Mouse (Mus musculus): Measurements from ENCODE around the gene Tuba1b. TPM values are rescaled to one million over a fixed set of nuclear protein-coding genes. Genes with fewer than 3 reads are reported as not detected.

The Tuba1b gene
- polyA plus RNA-seq (2014; fragmentation: Illumina TruSeq; extraction: RNeasy Lipid Tissue Mini Kit (QIAGEN cat#74804); ENCODE audit: low read depth, low replicate concordance) = 260 TPM

DNA sequence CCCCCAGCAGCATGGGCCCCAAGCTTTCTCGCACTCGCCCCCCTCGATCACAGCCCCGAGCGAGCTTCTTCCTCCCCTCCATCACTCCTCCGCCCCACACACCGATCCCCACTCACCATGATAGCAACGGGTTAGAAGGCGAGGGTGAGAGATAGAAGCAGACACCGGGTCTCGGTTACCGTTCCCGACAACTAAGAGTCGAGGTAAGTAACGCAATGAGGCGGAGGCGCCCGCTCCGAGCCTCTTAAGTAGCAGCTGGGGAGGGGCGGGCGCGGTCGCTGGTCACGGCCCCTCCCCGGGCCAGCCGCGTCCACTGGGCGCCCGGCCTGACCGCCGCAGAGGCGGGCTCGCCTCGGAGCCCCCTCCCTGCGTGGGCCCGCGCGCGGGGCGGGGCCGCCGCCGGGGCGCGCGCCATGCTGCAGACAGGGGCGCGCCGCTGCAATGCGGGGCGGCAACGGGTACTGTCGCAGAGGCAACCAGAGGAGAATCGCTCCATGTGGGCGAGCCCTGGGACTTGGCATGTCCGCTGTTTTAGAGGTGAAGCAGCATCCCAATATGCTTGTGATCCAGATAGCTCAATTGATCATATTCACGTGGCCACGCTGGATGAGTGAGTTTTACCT, at the start of gene Tuba1b:
TSS of gene Tuba1b (minus strand) at position 349 of the 623 bp plus-strand sequence.

GRCm38 (mm10) chr15:98953401-98954356, 19.3 kb upstream of the Tuba1b start, which contains the start of the genes Gm49450 and Tuba1a:
Gm49450 (minus strand) TSS chr15:98953551.
Tuba1a (minus strand) TSS chr15:98953703.

DNA sequence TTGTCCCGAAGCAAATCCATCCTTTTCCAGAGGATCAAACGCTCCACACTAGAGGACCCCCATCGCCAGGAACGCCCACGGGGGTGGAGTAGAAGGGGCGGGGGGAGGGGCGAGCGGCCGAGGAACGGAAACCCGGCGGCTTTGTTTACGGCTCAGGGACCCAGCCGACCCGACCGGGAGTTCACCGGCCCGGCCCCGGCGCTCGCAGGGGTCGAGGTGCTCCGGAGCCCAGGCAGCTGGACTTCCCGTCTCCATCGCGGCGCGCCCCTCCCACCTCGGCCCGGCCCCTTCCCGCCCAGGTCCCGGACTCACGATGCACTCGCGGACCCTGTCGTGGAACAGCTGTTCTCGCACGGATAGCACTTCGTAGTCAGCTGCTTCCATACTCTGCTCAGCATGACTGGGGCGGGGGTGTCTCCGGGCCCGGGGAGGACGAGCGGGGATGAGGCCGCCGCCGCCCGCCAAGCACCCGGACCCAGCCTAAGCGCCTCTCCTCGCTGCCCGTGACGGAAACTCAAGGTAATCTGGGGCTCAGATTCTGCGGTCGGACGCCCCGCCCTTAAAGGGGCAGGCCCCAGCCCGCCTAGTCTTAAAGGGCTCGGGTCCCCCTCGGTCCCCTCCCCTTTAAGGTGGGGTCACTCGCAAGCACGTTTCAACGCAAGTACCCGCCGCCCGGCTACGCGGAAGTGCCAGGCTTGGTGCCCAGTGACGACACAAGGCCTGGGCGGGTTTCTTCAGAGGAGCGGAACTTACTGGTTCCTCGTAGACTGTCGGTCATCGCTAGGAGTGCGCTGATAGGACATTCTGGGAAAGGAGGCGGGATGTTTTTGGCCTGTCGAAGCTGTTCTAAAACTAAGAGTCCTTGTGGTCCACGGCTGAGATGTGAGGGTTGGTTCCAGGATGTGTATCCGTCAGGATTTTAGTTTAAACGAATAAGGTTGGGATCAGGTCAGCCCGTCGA, 16.5 kb downstream of the Tuba1b start, which contains the start of gene Lmbr1l:
TSS of gene Lmbr1l (minus strand) at position 694 of the 961 bp plus-strand sequence.

DNA sequence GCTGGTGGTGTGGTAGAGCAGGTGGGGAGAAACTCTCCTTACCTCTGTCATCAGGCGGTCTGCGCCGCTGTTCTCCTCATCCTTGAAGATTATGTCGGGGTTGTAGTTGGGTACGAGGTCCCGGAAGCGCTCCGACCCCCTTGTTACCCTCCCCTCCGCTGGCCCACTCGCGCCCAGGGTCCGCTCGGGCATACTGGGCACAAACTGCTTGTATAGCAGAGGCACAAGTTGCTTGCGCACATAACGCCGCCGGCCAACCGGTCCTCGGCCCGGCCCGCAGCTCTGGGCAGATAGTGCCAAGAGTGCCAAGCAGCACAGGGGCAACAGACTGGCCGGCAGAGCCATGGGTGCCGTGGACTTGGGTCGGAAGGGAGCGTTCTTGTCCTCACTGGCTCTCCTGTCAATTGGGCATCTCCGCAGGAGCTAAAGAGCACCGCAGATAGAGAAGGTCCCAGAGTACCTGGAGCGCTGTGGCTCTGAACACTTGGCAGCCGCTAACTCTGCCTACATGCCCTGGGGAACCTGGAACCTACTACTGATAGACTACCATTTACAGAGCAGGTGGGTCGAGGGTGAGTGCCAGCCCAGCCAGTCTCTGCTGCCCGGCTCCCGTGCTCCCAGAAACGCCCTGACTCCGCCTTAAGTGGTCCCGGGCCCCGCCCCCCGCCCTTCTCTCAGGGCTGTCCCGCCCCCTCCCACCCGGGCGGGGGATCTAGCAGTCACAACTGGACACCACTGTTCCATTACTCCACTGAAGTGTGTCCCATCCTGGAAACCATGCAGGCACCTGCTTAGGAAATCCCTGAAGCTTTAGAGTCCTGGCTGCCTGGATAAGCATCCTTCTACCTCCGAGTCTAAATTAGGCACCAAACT, 36.2 kb downstream of the Tuba1b start, which contains the start of gene Dhh:
TSS of gene Dhh (minus strand) at position 613 of the 873 bp plus-strand sequence.

GRCm38 (mm10) chr15:98893940-98894745, 40.2 kb downstream of the Tuba1b start, which contains the start of gene Rhebl1:
Rhebl1 (minus strand) TSS chr15:98894540.

Other genes with a start within 250 kb of the Tuba1b start
- 1.0 TPM for gene Ccdc65, start 226.4 kb downstream of the Tuba1b start, polyA plus RNA-seq (2014; fragmentation: Illumina TruSeq; extraction: RNeasy Lipid Tissue Mini Kit (QIAGEN cat#74804); ENCODE audit: low read depth, low replicate concordance)
- gene Fkbp11, start 206.4 kb downstream of the Tuba1b start, polyA plus RNA-seq (2014; fragmentation: Illumina TruSeq; extraction: RNeasy Lipid Tissue Mini Kit (QIAGEN cat#74804); ENCODE audit: low read depth, low replicate concordance) = 4.5 TPM
- 16.7 TPM for gene Arf3, start 171.4 kb downstream of the Tuba1b start, polyA plus RNA-seq (2014; fragmentation: Illumina TruSeq; extraction: RNeasy Lipid Tissue Mini Kit (QIAGEN cat#74804); ENCODE audit: low read depth, low replicate concordance)
- gene Wnt10b, start 156.4 kb downstream of the Tuba1b start, polyA plus RNA-seq (2014; fragmentation: Illumina TruSeq; extraction: RNeasy Lipid Tissue Mini Kit (QIAGEN cat#74804); ENCODE audit: low read depth, low replicate concordance) = 0.26 TPM
- gene Wnt1, start 144.7 kb downstream of the Tuba1b start, polyA plus RNA-seq (2014; fragmentation: Illumina TruSeq; extraction: RNeasy Lipid Tissue Mini Kit (QIAGEN cat#74804); ENCODE audit: low read depth, low replicate concordance) = not detected
- 0.24 TPM for gene Ddn, start 125.1 kb downstream of the Tuba1b start, polyA plus RNA-seq (2014; fragmentation: Illumina TruSeq; extraction: RNeasy Lipid Tissue Mini Kit (QIAGEN cat#74804); ENCODE audit: low read depth, low replicate concordance)
- gene Prkag1, start 103.0 kb downstream of the Tuba1b start, polyA plus RNA-seq (2014; fragmentation: Illumina TruSeq; extraction: RNeasy Lipid Tissue Mini Kit (QIAGEN cat#74804); ENCODE audit: low read depth, low replicate concordance) = 136 TPM
- gene Kmt2d, start 63.4 kb downstream of the Tuba1b start, polyA plus RNA-seq (2014; fragmentation: Illumina TruSeq; extraction: RNeasy Lipid Tissue Mini Kit (QIAGEN cat#74804); ENCODE audit: low read depth, low replicate concordance) = 24.0 TPM
- gene Rhebl1, start 40.0 kb downstream of the Tuba1b start, polyA plus RNA-seq (2014; fragmentation: Illumina TruSeq; extraction: RNeasy Lipid Tissue Mini Kit (QIAGEN cat#74804); ENCODE audit: low read depth, low replicate concordance) = 2.2 TPM
- 0.63 TPM for gene Dhh, start 36.0 kb downstream of the Tuba1b start, polyA plus RNA-seq (2014; fragmentation: Illumina TruSeq; extraction: RNeasy Lipid Tissue Mini Kit (QIAGEN cat#74804); ENCODE audit: low read depth, low replicate concordance)
- gene Lmbr1l, start 16.3 kb downstream of the Tuba1b start, polyA plus RNA-seq (2014; fragmentation: Illumina TruSeq; extraction: RNeasy Lipid Tissue Mini Kit (QIAGEN cat#74804); ENCODE audit: low read depth, low replicate concordance) = 13.2 TPM
- gene Gm49450, start 19.0 kb upstream of the Tuba1b start, polyA plus RNA-seq (2014; fragmentation: Illumina TruSeq; extraction: RNeasy Lipid Tissue Mini Kit (QIAGEN cat#74804); ENCODE audit: low read depth, low replicate concordance) = not detected
- 126 TPM for gene Tuba1a, start 19.1 kb upstream of the Tuba1b start, polyA plus RNA-seq (2014; fragmentation: Illumina TruSeq; extraction: RNeasy Lipid Tissue Mini Kit (QIAGEN cat#74804); ENCODE audit: low read depth, low replicate concordance)
- gene Tuba1c, start 95.3 kb upstream of the Tuba1b start, polyA plus RNA-seq (2014; fragmentation: Illumina TruSeq; extraction: RNeasy Lipid Tissue Mini Kit (QIAGEN cat#74804); ENCODE audit: low read depth, low replicate concordance) = 41.6 TPM
- 0.76 TPM for gene Prph, start 120.6 kb upstream of the Tuba1b start, polyA plus RNA-seq (2014; fragmentation: Illumina TruSeq; extraction: RNeasy Lipid Tissue Mini Kit (QIAGEN cat#74804); ENCODE audit: low read depth, low replicate concordance)
- not detected for gene Troap, start 140.0 kb upstream of the Tuba1b start, polyA plus RNA-seq (2014; fragmentation: Illumina TruSeq; extraction: RNeasy Lipid Tissue Mini Kit (QIAGEN cat#74804); ENCODE audit: low read depth, low replicate concordance)
- not detected for gene C1ql4, start 153.3 kb upstream of the Tuba1b start, polyA plus RNA-seq (2014; fragmentation: Illumina TruSeq; extraction: RNeasy Lipid Tissue Mini Kit (QIAGEN cat#74804); ENCODE audit: low read depth, low replicate concordance)
- not detected for gene Dnajc22, start 158.6 kb upstream of the Tuba1b start, polyA plus RNA-seq (2014; fragmentation: Illumina TruSeq; extraction: RNeasy Lipid Tissue Mini Kit (QIAGEN cat#74804); ENCODE audit: low read depth, low replicate concordance)
- gene Spats2, start 191.4 kb upstream of the Tuba1b start, polyA plus RNA-seq (2014; fragmentation: Illumina TruSeq; extraction: RNeasy Lipid Tissue Mini Kit (QIAGEN cat#74804); ENCODE audit: low read depth, low replicate concordance) = 5.8 TPM